In genomic region chr16:17803675-17804448, GRCm38 (mm10) we compare ENCODE assay signal across 8 mouse cellular contexts. TPM values are rescaled to one million over a fixed set of nuclear protein-coding genes. Genes with fewer than 3 reads are reported as not detected.
DNase-seq lines count a peak whose midpoint lies in the region; ATAC-seq lines count a peak whose summit lies in the region.

No protein-coding gene starts in this region.

- no peak for ATAC-seq in megakaryocyte, adult 5-6 weeks (ENCODE audit: poor library complexity, severe bottlenecking)
- no peak for ATAC-seq in liver, embryonic 11.5 days (replicated peaks; ENCODE audit: low FRiP score)
- no peak for ATAC-seq in stomach, embryonic 16.5 days (ENCODE audit: insufficient read depth, low FRiP score)

- H3K4me3 ChIP-seq in megakaryocyte, embryonic 14.5 days (replicated peaks) = peak overlapping the region; percentile 91
- peak overlapping the region; percentile 38 for H3K4me3 ChIP-seq in liver, embryonic 11.5 days (ENCODE audit: low read depth, low read length)
- H3K4me3 ChIP-seq in stomach, embryonic 16.5 days (replicated peaks; ENCODE audit: low read length) = peak overlapping the region; percentile 37

- peaks cover 98% of the 10 kb centered on the region for H3K27me3 ChIP-seq in megakaryocyte, embryonic 14.5 days (replicated peaks)
- peaks cover 99% of the 10 kb centered on the region for H3K27me3 ChIP-seq in liver, embryonic 11.5 days (replicated peaks; ENCODE audit: control insufficient read depth, insufficient read depth, low read length)
- H3K27me3 ChIP-seq in stomach, embryonic 16.5 days (ENCODE audit: control insufficient read depth, insufficient read depth, low read length) = peaks cover 43% of the 10 kb centered on the region

- WGBS in liver, embryonic 11.5 days = 13% methylated on average over 33 of the region's 33 CpGs
- 45% methylated on average over 33 of the region's 33 CpGs for WGBS in stomach, embryonic 16.5 days

- no peak overlapping the region for H3K27ac ChIP-seq in liver, embryonic 11.5 days (ENCODE audit: low read depth, low read length)
- H3K27ac ChIP-seq in stomach, embryonic 16.5 days (ENCODE audit: low read length) = no peak overlapping the region

- DNase-seq in embryo, embryonic 10.5 days (ENCODE audit: low spot score) = peak; percentile 45
- no peak for DNase-seq in embryo, embryonic 11 days
- no peak for DNase-seq in liver, embryonic 11.5 days (ENCODE audit: low spot score)
- no peak for DNase-seq in layer of hippocampus, postnatal 14 days (ENCODE audit: low spot score in 2 of 2)
- no peak for DNase-seq in gastrocnemius, postnatal 14 days

- H3K4me1 ChIP-seq in megakaryocyte, embryonic 14.5 days = peaks cover 51% of the 10 kb centered on the region
- peaks cover 38% of the 10 kb centered on the region for H3K4me1 ChIP-seq in liver, embryonic 11.5 days (replicated peaks; ENCODE audit: control insufficient read depth, insufficient read depth, low read length)
- H3K4me1 ChIP-seq in stomach, embryonic 16.5 days (ENCODE audit: control insufficient read depth, insufficient read depth, low read length) = peaks cover 71% of the 10 kb centered on the region

- no peaks in the 10 kb centered on the region; the same call in 1 of the 2 replicates for H3K9me3 ChIP-seq in megakaryocyte, embryonic 14.5 days
- H3K9me3 ChIP-seq in liver, embryonic 11.5 days (ENCODE audit: control insufficient read depth, low read length) = no peaks in the 10 kb centered on the region
- H3K9me3 ChIP-seq in stomach, embryonic 16.5 days (replicated peaks; ENCODE audit: control insufficient read depth, low read length) = no peaks in the 10 kb centered on the region

- H3K4me2 ChIP-seq in liver, embryonic 11.5 days = peak overlapping the region; percentile 66
- H3K4me2 ChIP-seq in stomach, embryonic 16.5 days (ENCODE audit: low read depth, low read length) = peak overlapping the region; percentile 66

- H3K9ac ChIP-seq in liver, embryonic 11.5 days (ENCODE audit: low read depth, low read length) = no peak overlapping the region
- H3K9ac ChIP-seq in stomach, embryonic 16.5 days (ENCODE audit: low read length) = peak overlapping the region; percentile 41

- intact Hi-C loops in gastrocnemius, postnatal 14 days (cut with DNase I; ENCODE audit: low total_unique reads) = no loop called here

- no peaks in the 10 kb centered on the region for H3K36me3 ChIP-seq in megakaryocyte, embryonic 14.5 days (replicated peaks; ENCODE audit: low read length)
- H3K36me3 ChIP-seq in liver, embryonic 11.5 days (ENCODE audit: control insufficient read depth, insufficient read depth, low read length) = no peaks in the 10 kb centered on the region
- 0 out of 2 replicates have a peak, but pooled peaks cover 4% of the 10 kb centered on the region for H3K36me3 ChIP-seq in stomach, embryonic 16.5 days (ENCODE audit: control insufficient read depth, insufficient read depth, low read length)

RNA-seq across cellular contexts. Expression of gene Scarf2, which starts 6.8 kb away (rescaled TPM):
- 0.79 and 1.7 TPM in 2 replicates for polyA plus RNA-seq in megakaryocyte, embryonic 14.5 days (2012; ENCODE audit: insufficient read depth, low replicate concordance)
- total RNA-seq in megakaryocyte, adult 5-6 weeks (2015) = 0.07 TPM in 1 of 2 replicates, not detected in the other
- not detected in 2 replicates for total RNA-seq in megakaryocyte, adult 5-6 weeks (2017)
- 5.8 and 6.9 TPM in 2 replicates for polyA plus RNA-seq in liver, embryonic 11.5 days (2014; fragmentation: Nextera tagmentation; extraction: Ambion mirVana)
- polyA plus RNA-seq in stomach, embryonic 16.5 days (2015; fragmentation: Nextera tagmentation; extraction: Ambion mirVana) = 4.8 and 7.3 TPM in 2 replicates
- 1 to 10 TPM; 3.9 TPM for total RNA-seq in layer of hippocampus, postnatal 14 days (2021)
- total RNA-seq in gastrocnemius, postnatal 14 days (2021) = 10 to 100 TPM in 1 of 2 experiments, 1 to 10 TPM in 1; 9.4 to 12.1 TPM

RNA-seq across cellular contexts. Expression of gene B830017H08Rik, which starts 29.1 kb away (rescaled TPM):
- 0.13 TPM in 1 of 2 replicates, not detected in the other for polyA plus RNA-seq in megakaryocyte, embryonic 14.5 days (2012; ENCODE audit: insufficient read depth, low replicate concordance)
- not detected in 2 replicates for total RNA-seq in megakaryocyte, adult 5-6 weeks (2015)
- not detected in 2 replicates for total RNA-seq in megakaryocyte, adult 5-6 weeks (2017)
- not detected in 2 replicates for polyA plus RNA-seq in liver, embryonic 11.5 days (2014; fragmentation: Nextera tagmentation; extraction: Ambion mirVana)
- polyA plus RNA-seq in stomach, embryonic 16.5 days (2015; fragmentation: Nextera tagmentation; extraction: Ambion mirVana) = not detected in 2 replicates
- 1 to 10 TPM; 5.8 to 6.3 TPM for total RNA-seq in layer of hippocampus, postnatal 14 days (2021)
- not detected for total RNA-seq in gastrocnemius, postnatal 14 days (2021)

RNA-seq across cellular contexts. Expression of gene Car15, which starts 34.3 kb away (rescaled TPM):
- 3.2 TPM in 1 of 2 replicates, not detected in the other for polyA plus RNA-seq in megakaryocyte, embryonic 14.5 days (2012; ENCODE audit: insufficient read depth, low replicate concordance)
- 4.1 and 6.1 TPM in 2 replicates for total RNA-seq in megakaryocyte, adult 5-6 weeks (2015)
- total RNA-seq in megakaryocyte, adult 5-6 weeks (2017) = 1.7 and 2.3 TPM in 2 replicates
- polyA plus RNA-seq in liver, embryonic 11.5 days (2014; fragmentation: Nextera tagmentation; extraction: Ambion mirVana) = 1.1 and 1.9 TPM in 2 replicates
- 2.4 and 3.7 TPM in 2 replicates for polyA plus RNA-seq in stomach, embryonic 16.5 days (2015; fragmentation: Nextera tagmentation; extraction: Ambion mirVana)
- 10 to 100 TPM; 12.9 to 13.8 TPM for total RNA-seq in layer of hippocampus, postnatal 14 days (2021)
- total RNA-seq in gastrocnemius, postnatal 14 days (2021) = under 1 TPM; 0.80 to 0.96 TPM

RNA-seq across cellular contexts. Expression of gene Klhl22, which starts 44.4 kb away (rescaled TPM):
- polyA plus RNA-seq in megakaryocyte, embryonic 14.5 days (2012; ENCODE audit: insufficient read depth, low replicate concordance) = 0.65 and 4.0 TPM in 2 replicates
- total RNA-seq in megakaryocyte, adult 5-6 weeks (2015) = 5.0 and 6.9 TPM in 2 replicates
- 7.0 and 8.3 TPM in 2 replicates for total RNA-seq in megakaryocyte, adult 5-6 weeks (2017)
- 47.5 and 49.3 TPM in 2 replicates for polyA plus RNA-seq in liver, embryonic 11.5 days (2014; fragmentation: Nextera tagmentation; extraction: Ambion mirVana)
- 56.7 and 57.7 TPM in 2 replicates for polyA plus RNA-seq in stomach, embryonic 16.5 days (2015; fragmentation: Nextera tagmentation; extraction: Ambion mirVana)
- total RNA-seq in layer of hippocampus, postnatal 14 days (2021) = 100 to 1,000 TPM in 1 of 2 experiments, 10 to 100 TPM in 1; 91.8 to 108 TPM
- 10 to 100 TPM; 17.3 to 19.9 TPM for total RNA-seq in gastrocnemius, postnatal 14 days (2021)

Comparison
In these comparisons a context has a peak if more than half of its experiments do, and no peak if none do; other contexts are left out.
1. H3K4me3 ChIP-seq: peak in every context shown above with its lines; median percentile 91 in megakaryocyte, embryonic 14.5 days; 38 in liver, embryonic 11.5 days; 37 in stomach, embryonic 16.5 days.
2. RNA of gene Scarf2, which starts 6.8 kb away (total RNA-seq): 9.4 to 12.1 TPM in gastrocnemius, postnatal 14 days and 3.9 TPM in layer of hippocampus, postnatal 14 days; 0.07 TPM in megakaryocyte, adult 5-6 weeks; every median in the first group is over 4 times any median in the second.
3. RNA of gene B830017H08Rik, which starts 29.1 kb away (total RNA-seq): 5.8 to 6.3 TPM in layer of hippocampus, postnatal 14 days; not detected in megakaryocyte, adult 5-6 weeks and not detected in gastrocnemius, postnatal 14 days; every median in the first group is over 4 times any median in the second.